Mouse (Mus musculus) bone marrow, adult 2 months (tissue): ENCODE data around the gene Mkrn2os.

Experiments used
- CTCF ChIP-seq: fragments of 200-500 bp; IDR thresholded peaks from 2 replicates; pipeline ENCODE4 v1.5.1; 2011; ENCODE audit warnings: low read length, control low read depth; ENCODE audit not compliant: control insufficient read depth, insufficient read depth
- POLR2A ChIP-seq: fragments of 200-500 bp; IDR thresholded peaks from 2 replicates; pipeline ENCODE4 v1.6.1; 2011; ENCODE audit warnings: low read depth, mild to moderate bottlenecking, control low read depth, low read length, borderline replicate concordance; ENCODE audit not compliant: control insufficient read depth

DNA sequence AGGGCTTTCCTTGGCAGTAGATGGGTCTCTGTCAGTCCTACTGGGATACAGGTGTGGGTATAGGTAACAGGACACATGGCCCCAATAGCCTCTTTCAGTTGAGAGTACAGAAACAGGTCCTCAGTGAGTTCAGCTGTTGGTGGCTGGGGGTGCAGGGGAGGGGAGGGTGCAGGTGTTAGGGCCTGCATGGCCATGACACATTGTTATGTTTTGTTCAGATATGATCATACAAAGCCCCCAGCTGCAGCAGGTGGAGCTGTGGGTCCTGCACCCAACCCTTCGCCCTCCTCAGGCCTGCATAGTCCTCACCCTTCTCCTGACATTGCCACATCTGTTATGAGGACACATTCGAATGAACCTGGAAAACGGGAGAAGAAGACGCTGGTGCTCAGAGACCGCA, 17.9 kb upstream of the Mkrn2os start:
- TF ChIP-seq POLR2A (no peak), CTCF (no peak)
